Mouse (Mus musculus): ENCODE results near the gene Wfs1.

Gene Wfs1

GRCm38 (mm10) chr5:36935486-36936473 lies 53.2 kb downstream of the Wfs1 start:
- no peak for DNase-seq (ENCODE audit: low spot score in 2 of 2)

GRCm38 (mm10) chr5:36933383-36933782 lies 55.6 kb downstream of the Wfs1 start:
- no peak for DNase-seq (ENCODE audit: low spot score in 2 of 2)

GRCm38 (mm10) chr5:36929376-36929775 lies 59.6 kb downstream of the Wfs1 start:
- DNase-seq (ENCODE audit: low spot score in 2 of 2) = no peak

GRCm38 (mm10) chr5:36928701-36929100 lies 60.3 kb downstream of the Wfs1 start:
- DNase-seq (ENCODE audit: low spot score in 2 of 2) = peak in 1 of 2 experiments; percentile 24

GRCm38 (mm10) chr5:36923826-36924700 lies 64.9 kb downstream of the Wfs1 start:
- no peak for DNase-seq (ENCODE audit: low spot score in 2 of 2)

GRCm38 (mm10) chr5:36922811-36923210 lies 66.2 kb downstream of the Wfs1 start:
- DNase-seq (ENCODE audit: low spot score in 2 of 2) = peak; percentile 36 to 58

- no peak for DNase-seq (ENCODE audit: low spot score in 2 of 2)
Measured at GRCm38 (mm10) chr5:36921871-36922270, 67.1 kb downstream of the Wfs1 start.

- DNase-seq (ENCODE audit: low spot score in 2 of 2) = no peak
Measured at GRCm38 (mm10) chr5:36920072-36920471, 68.9 kb downstream of the Wfs1 start.

- no peak for DNase-seq (ENCODE audit: low spot score in 2 of 2)
Measured at GRCm38 (mm10) chr5:36918016-36918415, 71.0 kb downstream of the Wfs1 start.

GRCm38 (mm10) chr5:36917245-36917644 lies 71.8 kb downstream of the Wfs1 start:
- no peak for DNase-seq (ENCODE audit: low spot score in 2 of 2)

- DNase-seq (ENCODE audit: low spot score in 2 of 2) = no peak
Measured at GRCm38 (mm10) chr5:36916581-36916980, 72.4 kb downstream of the Wfs1 start.

Data from natural killer cell, adult 2 months (primary cell).